Mouse (Mus musculus): ENCODE measurements around the gene Olfr456.
A peak's percentile ranks its signal among the peaks of the same experiment; 100 is the strongest.
"Not testable (repeated sequence)": the region's sequence is repeated elsewhere in the genome, so short reads cannot be mapped to it uniquely, and the experiment has no call there.

Gene Olfr456

DNA sequence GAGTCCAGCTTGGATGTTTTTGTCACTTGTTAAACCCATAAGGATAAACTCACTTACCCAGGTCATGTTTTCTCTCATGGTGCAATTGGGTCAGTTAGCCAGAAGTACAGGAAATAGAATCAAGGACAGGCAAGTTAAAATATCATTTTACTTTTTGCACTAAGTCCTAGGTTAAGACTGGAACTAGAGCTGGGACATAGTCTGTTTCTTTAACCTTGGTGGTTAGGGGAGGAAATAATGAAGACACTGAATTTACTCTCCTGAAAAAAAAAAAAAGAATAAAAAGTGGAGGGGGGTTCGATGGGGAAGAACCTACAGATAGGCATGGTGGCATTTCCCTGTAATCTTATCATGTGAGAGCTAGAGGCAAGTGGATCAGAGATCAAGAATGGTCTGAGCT lies at the start of gene Olfr456:
Olfr456 (minus strand) TSS at position 101 of the 400 bp plus-strand sequence.
- DNase-seq = no peak

DNA sequence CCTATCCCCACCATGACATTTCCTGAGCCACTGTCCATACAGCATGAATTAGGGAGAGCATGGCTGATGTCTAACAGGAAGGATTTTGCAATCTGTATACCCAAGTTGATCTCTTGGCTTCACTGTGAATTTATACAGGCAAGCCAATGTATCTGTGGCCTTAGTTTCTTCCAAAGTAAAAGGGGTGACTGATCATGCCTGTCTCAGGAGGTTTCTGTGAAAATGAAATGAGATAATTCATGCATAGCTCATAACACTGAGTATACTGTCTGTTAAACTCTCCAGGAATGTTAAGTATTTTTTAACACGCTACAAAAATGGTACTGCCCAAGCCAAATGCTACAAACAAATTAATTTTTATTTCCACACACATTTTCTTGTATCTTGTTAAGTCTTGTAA lies 26.4 kb upstream of the Olfr456 start:
- DNase-seq = no peak

DNA sequence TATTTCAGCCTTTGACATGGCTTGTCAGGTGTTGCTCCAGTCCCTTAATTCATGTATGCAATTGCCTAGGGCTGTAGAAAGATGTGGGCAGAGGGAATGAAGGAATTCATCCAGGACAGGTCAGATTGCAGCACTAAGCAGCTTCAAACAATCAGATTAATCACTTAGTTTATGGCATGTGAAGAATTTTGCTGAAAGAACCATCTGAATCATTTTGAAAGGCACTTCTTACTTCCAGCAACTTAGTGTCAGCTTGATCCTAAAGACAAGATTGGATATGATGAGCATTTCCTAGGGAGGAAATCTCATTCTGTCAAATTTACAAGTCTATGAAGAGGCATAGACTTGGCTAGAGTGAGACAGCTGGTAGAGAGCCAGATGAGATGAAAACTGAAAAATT lies 22.3 kb upstream of the Olfr456 start:
- DNase-seq = no peak

DNA sequence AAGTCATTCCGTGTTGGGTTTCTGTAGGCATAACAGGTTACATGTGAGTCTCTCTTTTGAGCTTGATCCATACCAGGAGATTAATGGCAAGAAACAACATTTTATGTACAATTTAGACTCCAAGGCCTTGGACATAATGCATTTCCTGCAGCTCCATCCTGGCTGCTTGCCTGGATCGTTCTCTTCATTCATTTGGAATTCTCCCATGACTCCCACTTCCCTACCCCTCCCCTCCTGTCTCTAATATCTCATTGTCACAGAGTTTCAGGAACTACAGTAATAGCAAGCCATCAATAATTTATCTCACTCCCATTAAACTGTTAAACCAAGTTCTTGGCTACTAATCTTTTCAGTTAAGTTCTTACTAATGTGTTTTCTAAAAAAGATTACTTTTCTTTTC lies 16.5 kb upstream of the Olfr456 start:
- DNase-seq = peak; percentile 17

- no peak for DNase-seq
Measured at GRCm38 (mm10) chr6:42489731-42490130, 2.7 kb upstream of the Olfr456 start.

DNA sequence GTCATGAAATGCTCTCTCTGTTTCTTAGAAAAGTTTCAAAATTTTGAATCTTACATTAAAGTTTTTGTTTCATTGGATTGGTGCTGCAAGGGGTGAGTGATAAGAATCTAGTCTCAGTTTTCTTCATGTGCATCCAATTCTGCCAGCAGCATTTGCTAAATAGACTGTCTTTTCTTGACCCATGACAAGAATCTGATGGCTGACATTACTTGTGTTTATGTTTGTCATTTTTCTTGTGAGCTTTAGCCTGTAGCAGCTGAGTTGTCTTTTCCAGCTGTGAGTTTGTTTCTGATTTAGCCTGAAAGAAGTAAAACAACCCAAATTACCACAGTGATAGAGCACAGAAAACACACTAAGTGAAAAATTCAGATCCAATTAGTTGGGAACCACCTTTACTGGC lies 2.4 kb downstream of the Olfr456 start:
- peak; percentile 21 for DNase-seq

DNA sequence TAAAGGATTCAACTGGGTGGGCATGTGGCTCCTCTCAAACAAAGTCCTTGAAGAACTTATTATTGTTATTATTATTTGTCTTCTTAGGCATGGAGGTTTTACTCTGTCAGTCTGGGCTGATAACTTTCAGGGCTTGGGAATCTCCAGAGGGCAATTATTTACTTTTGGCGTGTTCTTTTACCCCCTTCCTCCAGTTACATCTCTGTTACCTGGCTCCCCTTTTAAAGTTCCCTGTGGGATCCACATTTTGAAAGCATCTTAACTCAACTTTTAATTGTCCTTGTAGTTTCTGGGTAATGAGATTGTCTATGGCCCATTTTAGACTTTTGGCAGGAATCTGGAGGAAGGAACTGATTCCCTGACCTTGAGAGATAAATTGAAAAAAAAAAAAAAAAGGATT lies 10.8 kb downstream of the Olfr456 start, which contains the start of gene Olfr457:
Olfr457 (minus strand) TSS at position 101 of the 400 bp plus-strand sequence.
- DNase-seq = no peak

- DNase-seq = not testable (repeated sequence)
Measured at GRCm38 (mm10) chr6:42471298-42471697, 15.7 kb downstream of the Olfr456 start.

GRCm38 (mm10) chr6:42470542-42470941 lies 16.5 kb downstream of the Olfr456 start:
- DNase-seq = no peak

DNA sequence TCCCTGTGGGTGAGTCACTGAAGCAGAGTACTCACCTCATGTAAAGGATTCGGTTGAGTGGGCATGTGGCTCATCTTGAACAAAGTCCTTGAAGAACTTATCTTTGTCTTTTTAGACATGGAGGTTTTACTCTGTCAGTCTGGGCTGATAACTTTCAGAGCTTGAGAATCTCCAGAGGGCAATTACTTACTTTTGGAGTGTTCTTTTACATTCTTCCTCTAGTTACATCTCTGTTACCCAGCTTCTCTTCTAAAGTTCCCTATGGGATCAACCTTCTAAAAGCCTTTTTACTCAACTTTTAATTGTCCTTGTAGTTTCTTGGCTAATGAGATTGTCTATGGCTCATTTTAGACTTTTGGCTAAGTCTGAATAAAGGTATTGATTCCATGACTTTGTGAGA lies 21.9 kb downstream of the Olfr456 start, which contains the start of gene Olfr458:
Olfr458 (minus strand) TSS at position 101 of the 400 bp plus-strand sequence.
- DNase-seq = no peak

DNA sequence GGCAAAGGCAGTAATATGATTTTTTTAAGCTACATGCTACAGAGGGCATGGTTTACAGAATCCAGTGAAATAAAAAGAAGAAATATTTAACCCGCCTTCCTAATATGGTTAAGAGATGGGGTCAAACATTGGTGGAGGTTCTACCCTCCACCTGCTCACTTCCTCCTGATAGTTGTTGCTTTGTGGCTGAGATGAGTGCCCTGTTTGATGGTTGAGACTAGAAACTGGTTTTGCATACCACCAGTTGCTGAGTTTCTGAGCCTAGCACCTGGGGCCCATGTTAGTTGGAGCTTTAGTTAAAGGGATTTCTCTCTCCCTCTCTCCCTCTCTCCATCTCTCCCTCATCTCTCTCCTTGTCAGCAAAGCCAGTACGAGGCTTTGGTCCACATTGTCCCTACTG lies 39.6 kb downstream of the Olfr456 start:
- no peak for DNase-seq

DNA sequence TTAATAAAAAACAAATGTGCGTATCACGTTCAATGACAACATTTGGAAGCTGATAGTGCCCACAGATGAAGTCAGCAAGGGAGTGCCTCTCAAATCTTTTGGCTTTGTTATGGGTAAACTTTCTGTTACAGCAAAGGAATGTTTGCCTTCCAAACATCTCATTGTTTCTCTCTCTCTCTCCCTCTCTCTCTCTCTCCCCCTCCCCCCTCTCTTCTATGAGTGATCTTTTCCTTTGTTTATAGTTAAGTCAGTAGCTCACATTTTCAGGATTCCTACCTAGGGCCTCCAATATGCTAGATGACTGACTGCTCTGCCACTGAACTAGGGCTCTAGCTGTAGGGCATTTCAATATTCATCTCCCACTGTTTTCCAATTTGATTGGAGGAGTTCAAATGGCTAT lies 42.5 kb downstream of the Olfr456 start:
- DNase-seq = no peak

DNA sequence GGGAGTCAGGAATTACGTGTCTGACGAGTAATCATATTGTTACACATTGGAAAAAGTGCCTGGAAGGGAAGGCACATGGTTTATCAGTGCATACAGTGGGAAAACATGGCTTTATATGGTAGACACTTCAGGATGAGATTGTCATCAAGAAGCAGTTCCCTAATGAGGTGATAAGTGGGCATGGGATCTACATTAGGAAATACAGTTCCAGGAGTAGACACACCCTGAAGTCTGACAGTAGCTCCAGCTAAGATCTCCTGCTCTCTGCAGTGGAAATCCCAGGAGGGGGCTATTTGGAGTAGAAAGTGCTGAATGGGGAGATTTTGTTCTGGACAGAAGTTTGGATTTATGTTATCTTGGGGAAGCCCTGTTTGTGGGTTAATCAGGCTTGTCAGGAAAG lies 45.6 kb downstream of the Olfr456 start:
- no peak for DNase-seq
